Mouse (Mus musculus) G1E (cell line): ENCODE data around the gene Cdh3.

Source experiments
- CTCF ChIP-seq: IDR thresholded peaks from 2 replicates; pipeline ENCODE4 v1.5.1; 2012; ENCODE audit warnings: low read depth, low read length, inconsistent platforms, mixed read lengths
- GATA1 ChIP-seq: IDR thresholded peaks from 2 replicates; pipeline ENCODE4 v1.6.1; 2012; ENCODE audit warnings: borderline replicate concordance, low read length, inconsistent platforms, mixed read lengths
- GATA2 ChIP-seq: IDR thresholded peaks from 2 replicates; pipeline ENCODE4 v1.6.1; 2012; ENCODE audit warnings: low read depth, low read length, inconsistent platforms, borderline replicate concordance
- POLR2AphosphoS5 ChIP-seq: IDR thresholded peaks from 2 replicates; pipeline ENCODE4 v1.6.1; 2012; ENCODE audit warnings: low read depth, low read length, inconsistent platforms; ENCODE audit not compliant: insufficient replicate concordance
- TAL1 ChIP-seq: conservative IDR thresholded peaks from 2 replicates; pipeline ENCODE4 v1.6.1; 2012; ENCODE audit warnings: low read depth, low read length, inconsistent platforms, mixed read lengths

DNA sequence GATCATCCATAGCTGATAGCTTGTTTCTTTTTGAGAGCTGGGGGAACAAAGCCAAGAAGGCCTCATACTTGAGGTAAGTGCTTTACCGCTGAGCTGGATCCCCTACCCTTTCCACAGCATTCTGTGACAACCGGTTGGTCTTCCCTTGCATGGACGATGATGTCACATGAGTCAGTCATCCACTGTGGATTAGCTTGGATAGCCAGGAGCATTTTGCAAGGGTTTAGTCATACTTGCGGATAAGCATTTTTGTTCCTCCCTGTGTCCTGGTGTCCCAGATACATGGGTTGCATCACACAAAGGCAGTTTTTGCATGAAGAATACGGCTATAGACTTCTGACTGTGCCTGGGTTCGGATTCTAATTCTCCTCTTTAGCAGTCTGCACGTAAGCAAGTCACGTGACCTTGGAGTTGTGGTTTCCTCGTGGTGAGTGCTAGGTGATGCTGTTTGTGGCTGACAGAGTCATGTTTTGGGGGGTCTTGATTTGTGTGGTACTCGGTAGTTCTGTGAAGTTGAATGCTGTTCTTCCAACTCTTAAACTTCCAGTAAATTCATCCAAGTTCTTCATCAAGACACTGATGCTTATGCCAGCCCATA, 19.3 kb downstream of the Cdh3 start:
- TF ChIP-seq CTCF (no peak), TAL1 (no peak), POLR2AphosphoS5 (no peak), GATA2 (no peak), GATA1 (no peak)
